Mouse (Mus musculus): ENCODE measurements around the gene Rsrc2. TPM values are rescaled to one million over a fixed set of nuclear protein-coding genes. Genes with fewer than 3 reads are reported as not detected.

Gene Rsrc2
- polyA plus RNA-seq, 1 experiment from 2014 or later, result 147 TPM

DNA sequence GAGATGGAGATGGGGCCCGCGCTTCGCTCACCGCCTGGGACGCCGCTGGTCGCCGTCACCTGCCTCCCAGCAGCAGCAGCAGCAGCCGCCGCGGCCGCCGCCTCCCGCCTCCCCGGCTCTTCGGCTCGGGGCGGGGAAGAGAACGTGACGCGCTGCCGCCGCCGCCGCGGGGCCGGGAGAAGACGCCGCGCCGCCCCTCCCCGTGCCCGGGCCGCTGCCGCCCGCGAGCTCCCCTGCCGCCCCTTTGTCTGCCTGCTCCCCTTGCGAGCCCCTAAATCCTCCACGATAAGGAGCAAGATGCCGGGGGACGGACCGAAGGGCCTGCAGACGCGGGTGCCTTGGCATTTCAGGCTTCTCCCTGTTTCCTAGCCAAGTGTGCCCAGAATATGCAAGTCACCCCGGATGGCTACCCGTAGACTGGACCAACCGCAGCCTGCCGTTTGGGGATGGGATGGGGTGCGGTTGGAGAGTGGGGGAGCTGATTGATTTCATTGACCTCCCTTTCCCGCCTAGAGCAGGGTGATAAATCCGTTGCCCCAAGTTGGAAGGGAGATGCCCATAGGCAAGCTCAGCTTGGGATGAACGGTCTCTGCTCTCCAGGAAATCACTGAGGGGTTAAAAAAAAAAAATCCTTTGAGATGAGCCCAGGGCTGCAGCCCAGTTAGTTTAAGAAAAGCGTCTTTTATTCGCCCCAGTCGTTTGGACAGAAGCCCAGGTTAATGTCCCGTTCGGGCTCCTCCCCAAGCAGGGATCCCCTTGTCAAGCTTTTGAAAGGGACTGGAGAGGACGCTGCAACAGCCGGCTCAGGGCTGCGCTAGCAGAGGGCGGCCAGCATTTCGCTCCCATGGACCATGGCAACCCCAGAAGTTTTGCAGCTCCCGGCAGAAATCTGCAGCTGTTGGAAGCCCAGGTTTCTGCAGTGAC is 64.7 kb downstream of the Rsrc2 start, which contains the start of gene Clip1:
Gene Clip1 (minus strand): TSS at position 398 of the 924 bp plus-strand sequence.
- peak within 1 kb of the TSS; percentile 99 for H3K27ac ChIP-seq
- no peaks in the 10 kb centered on the region for H3K9me3 ChIP-seq
- H3K36me3 ChIP-seq (replicated peaks), result no peaks in the 10 kb centered on the region
- peak within 1 kb of the TSS; percentile 95 for H3K4me3 ChIP-seq
- under 1% methylated on average over 64 of the region's 64 CpGs for WGBS
- no peaks in the 10 kb centered on the region for H3K27me3 ChIP-seq (replicated peaks)
- peaks cover 34% of the 10 kb centered on the region for H3K4me1 ChIP-seq
- peak within 1 kb of the TSS; percentile 72 for H3K4me2 ChIP-seq
- ATAC-seq (replicated peaks), result peak; percentile 84
- H3K9ac ChIP-seq, result peak within 1 kb of the TSS; percentile 98

DNA sequence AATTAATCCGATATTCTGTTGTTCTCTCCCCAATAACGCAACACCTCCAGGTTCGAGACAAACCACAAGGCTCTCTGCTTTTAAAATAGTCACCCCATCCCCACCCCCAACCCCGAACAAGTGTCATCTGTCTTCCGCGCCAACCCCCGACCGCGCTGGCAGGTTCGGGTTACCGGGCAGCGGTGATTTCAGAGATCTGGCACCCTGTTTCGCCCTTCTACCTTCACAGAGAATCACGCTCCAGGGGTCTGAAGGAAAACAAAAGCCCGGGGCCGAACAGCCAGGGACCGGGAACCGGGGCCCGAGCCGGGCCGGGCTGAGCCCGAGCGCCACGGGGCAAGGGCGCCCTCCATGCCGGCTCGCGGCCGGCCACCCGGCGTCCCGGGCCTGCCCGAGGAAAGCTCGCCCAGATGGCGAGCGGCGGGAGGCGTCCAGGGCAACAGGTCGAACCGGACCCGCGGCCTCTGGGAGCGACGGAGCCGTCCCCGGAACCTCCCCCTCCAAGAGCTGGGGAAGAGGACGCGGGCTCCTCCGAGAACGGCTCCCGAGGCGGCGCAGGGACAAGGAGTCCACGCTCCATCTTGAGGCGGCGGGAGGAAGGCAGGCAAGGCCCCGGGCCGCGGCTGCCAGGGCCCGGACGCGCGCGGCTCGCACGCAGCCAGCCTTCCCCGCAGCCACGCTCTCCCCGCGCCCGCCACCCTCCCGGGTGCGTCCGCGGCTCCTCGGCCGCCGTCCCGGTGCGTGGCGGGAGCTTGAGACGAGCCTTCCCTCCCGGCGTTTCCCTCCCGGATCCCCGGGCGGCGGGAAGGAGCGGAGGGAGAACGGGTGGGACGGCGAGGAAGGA is 65.6 kb downstream of the Rsrc2 start:
- no peaks in the 10 kb centered on the region for H3K36me3 ChIP-seq (replicated peaks)
- peak overlapping the region; percentile 99 for H3K27ac ChIP-seq
- H3K4me2 ChIP-seq, result peak overlapping the region; percentile 72
- peak overlapping the region; percentile 95 for H3K4me3 ChIP-seq
- ATAC-seq (replicated peaks), result peak; percentile 70
- no peaks in the 10 kb centered on the region for H3K27me3 ChIP-seq (replicated peaks)
- under 1% methylated on average over 89 of the region's 92 CpGs for WGBS
- peaks cover 38% of the 10 kb centered on the region for H3K4me1 ChIP-seq
- H3K9me3 ChIP-seq, result no peaks in the 10 kb centered on the region
- peak overlapping the region; percentile 98 for H3K9ac ChIP-seq

DNA sequence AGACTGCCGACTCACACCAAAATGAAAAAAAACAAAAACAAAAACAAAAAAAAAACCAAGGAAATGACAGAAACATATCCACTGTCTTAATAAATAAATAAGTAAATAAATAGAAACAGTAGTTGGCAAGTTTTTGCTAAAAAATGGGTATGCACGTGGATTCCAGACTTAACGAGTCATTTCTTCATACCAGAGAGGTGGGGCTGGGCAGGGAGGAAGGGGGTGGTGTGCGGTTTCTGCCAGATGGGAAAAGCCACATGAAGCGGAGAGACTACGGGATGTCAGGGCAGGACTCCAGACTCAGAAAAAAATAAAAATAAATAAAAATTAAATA is 66.2 kb downstream of the Rsrc2 start:
- ATAC-seq (replicated peaks), result peak; percentile 62
- H3K9me3 ChIP-seq, result no peaks in the 10 kb centered on the region
- peak overlapping the region; percentile 72 for H3K4me2 ChIP-seq
- H3K27ac ChIP-seq, result peak overlapping the region; percentile 99
- H3K9ac ChIP-seq, result peak overlapping the region; percentile 98
- peak overlapping the region; percentile 95 for H3K4me3 ChIP-seq
- no peaks in the 10 kb centered on the region for H3K36me3 ChIP-seq (replicated peaks)
- 4% methylated on average over 6 of the region's 6 CpGs for WGBS
- no peaks in the 10 kb centered on the region for H3K27me3 ChIP-seq (replicated peaks)
- peaks cover 38% of the 10 kb centered on the region for H3K4me1 ChIP-seq

DNA sequence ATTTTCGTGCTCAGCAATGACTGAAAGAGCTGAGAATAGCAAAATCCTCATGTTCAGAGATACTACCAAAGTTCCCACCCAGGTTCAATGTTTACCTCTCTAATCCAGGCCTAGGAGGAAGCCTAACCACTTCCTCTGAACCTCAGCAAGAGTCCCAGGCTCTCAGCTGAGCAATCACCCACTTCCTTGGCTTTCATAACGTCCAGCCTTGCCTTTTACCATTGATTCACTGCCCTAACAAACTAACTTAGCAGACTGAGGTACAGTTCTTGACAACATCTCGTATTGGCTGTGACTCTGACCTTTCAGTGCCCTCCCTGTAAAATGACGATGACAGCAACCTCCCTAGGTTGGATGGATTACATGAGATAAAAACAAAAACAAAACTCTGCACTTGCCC is 66.8 kb downstream of the Rsrc2 start:
- H3K36me3 ChIP-seq (replicated peaks), result no peaks in the 10 kb centered on the region
- no peak overlapping the region; the same call in 1 of the 2 replicates for H3K27ac ChIP-seq
- WGBS, result 48% methylated on average over 4 of the region's 4 CpGs
- H3K4me1 ChIP-seq, result peaks cover 38% of the 10 kb centered on the region
- peak overlapping the region; percentile 72 for H3K4me2 ChIP-seq
- peak overlapping the region; percentile 98 for H3K9ac ChIP-seq
- no peaks in the 10 kb centered on the region for H3K9me3 ChIP-seq
- peak overlapping the region; percentile 95 for H3K4me3 ChIP-seq
- ATAC-seq (replicated peaks), result no peak
- H3K27me3 ChIP-seq (replicated peaks), result no peaks in the 10 kb centered on the region

DNA sequence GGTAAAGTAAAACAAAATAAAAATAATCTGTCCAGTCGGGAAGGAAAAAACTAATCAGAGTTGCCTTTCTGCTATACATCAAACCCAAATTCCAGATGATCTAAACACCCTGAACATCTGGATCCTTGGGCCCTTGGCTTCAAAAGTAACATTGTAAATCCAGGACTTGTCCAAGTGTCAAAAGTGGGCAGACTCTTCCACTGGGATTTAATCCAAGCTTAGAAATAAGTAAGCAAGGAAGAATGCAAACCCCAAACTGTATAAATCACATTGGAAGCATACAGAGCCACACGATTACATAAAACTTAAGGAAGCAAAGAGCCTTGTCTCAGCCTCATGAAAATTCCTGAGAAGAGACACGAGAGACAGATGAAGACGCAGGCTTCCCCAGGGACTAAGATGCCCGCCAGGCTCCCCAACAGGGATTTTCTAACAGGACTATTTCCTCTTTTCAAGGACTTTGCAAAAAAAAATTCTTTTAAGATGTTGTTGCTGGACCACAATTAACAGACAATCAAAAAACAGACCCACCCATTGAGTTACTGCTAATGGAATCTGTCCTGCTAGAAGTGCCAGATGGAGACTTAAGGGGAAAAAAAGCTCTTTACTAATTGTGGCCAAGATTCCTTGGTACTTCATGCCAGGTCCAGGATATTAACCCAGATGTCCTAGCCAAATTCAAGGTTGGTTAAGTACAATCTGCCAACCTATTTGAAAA is 69.5 kb downstream of the Rsrc2 start:
- H3K27ac ChIP-seq, result no peak overlapping the region
- ATAC-seq (replicated peaks), result no peak
- peaks cover 32% of the 10 kb centered on the region for H3K4me1 ChIP-seq
- no peak overlapping the region for H3K4me3 ChIP-seq
- no peaks in the 10 kb centered on the region for H3K36me3 ChIP-seq (replicated peaks)
- H3K9ac ChIP-seq, result no peak overlapping the region
- no peak overlapping the region for H3K4me2 ChIP-seq
- WGBS, result 34% methylated on average over 5 of the region's 5 CpGs
- no peaks in the 10 kb centered on the region for H3K9me3 ChIP-seq
- H3K27me3 ChIP-seq (replicated peaks), result no peaks in the 10 kb centered on the region

DNA sequence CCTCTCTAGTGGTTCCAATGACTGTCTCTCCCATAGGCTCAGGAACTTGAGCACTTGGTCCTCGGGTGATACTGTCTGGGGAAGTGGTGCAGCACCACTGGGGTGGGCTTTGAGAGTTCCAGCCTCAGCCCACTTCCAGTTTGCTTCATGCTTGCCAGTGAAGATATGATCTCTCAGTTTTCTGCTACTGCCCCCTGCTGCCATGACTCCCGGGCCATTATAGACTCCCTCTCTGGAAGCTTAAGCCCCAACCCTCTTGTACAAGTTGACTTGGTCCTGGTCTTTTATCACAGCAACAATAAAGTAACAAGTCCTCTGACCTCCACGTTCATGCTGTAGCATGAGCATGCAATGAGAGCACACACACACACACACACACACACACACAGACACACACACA is 70.1 kb downstream of the Rsrc2 start:
- Histone ChIP-seq H3K36me3 (replicated peaks) (no peaks in the 10 kb centered on the region), H3K4me1 (peaks cover 32% of the 10 kb centered on the region), H3K27me3 (replicated peaks) (no peaks in the 10 kb centered on the region), H3K9me3 (no peaks in the 10 kb centered on the region), H3K4me2 (no peak overlapping the region), H3K4me3 (no peak overlapping the region), H3K9ac (no peak overlapping the region), H3K27ac (no peak overlapping the region)
- WGBS, result 78% methylated on average over 3 of the region's 3 CpGs
- no peak for ATAC-seq (replicated peaks)

Other genes starting within 250 kb of the Rsrc2 start
- gene B3gnt4, start 239.0 kb downstream of the Rsrc2 start, polyA plus RNA-seq (2015; fragmentation: Nextera tagmentation; extraction: Ambion mirVana), result 1.0 and 1.3 TPM in 2 replicates
- 110 and 115 TPM in 2 replicates for gene Diablo, start 225.2 kb downstream of the Rsrc2 start, polyA plus RNA-seq (2015; fragmentation: Nextera tagmentation; extraction: Ambion mirVana)
- gene Gm49027, start 223.9 kb downstream of the Rsrc2 start, polyA plus RNA-seq (2015; fragmentation: Nextera tagmentation; extraction: Ambion mirVana), result 1.1 and 1.5 TPM in 2 replicates
- gene Vps33a, start 176.4 kb downstream of the Rsrc2 start, polyA plus RNA-seq (2015; fragmentation: Nextera tagmentation; extraction: Ambion mirVana), result 46.4 and 47.2 TPM in 2 replicates
- gene Clip1, start 64.8 kb downstream of the Rsrc2 start, polyA plus RNA-seq (2015; fragmentation: Nextera tagmentation; extraction: Ambion mirVana), result 85.5 and 91.5 TPM in 2 replicates
- 68.0 and 69.7 TPM in 2 replicates for gene Zcchc8, start 28.3 kb downstream of the Rsrc2 start, polyA plus RNA-seq (2015; fragmentation: Nextera tagmentation; extraction: Ambion mirVana)
- 3.8 and 3.9 TPM in 2 replicates for gene Kntc1, start 302 bp upstream of the Rsrc2 start, polyA plus RNA-seq (2015; fragmentation: Nextera tagmentation; extraction: Ambion mirVana)
- gene Hcar2, start 116.1 kb upstream of the Rsrc2 start, polyA plus RNA-seq (2015; fragmentation: Nextera tagmentation; extraction: Ambion mirVana), result not detected in 2 replicates
- gene Hcar1, start 130.6 kb upstream of the Rsrc2 start, polyA plus RNA-seq (2015; fragmentation: Nextera tagmentation; extraction: Ambion mirVana), result 0.65 and 1.1 TPM in 2 replicates
- gene Denr, start 157.8 kb upstream of the Rsrc2 start, polyA plus RNA-seq (2015; fragmentation: Nextera tagmentation; extraction: Ambion mirVana), result 114 and 129 TPM in 2 replicates
- gene Gm43518, start 178.0 kb upstream of the Rsrc2 start, polyA plus RNA-seq (2015; fragmentation: Nextera tagmentation; extraction: Ambion mirVana), result 5.4 and 7.6 TPM in 2 replicates
- 4.4 and 6.7 TPM in 2 replicates for gene Ccdc62, start 181.3 kb upstream of the Rsrc2 start, polyA plus RNA-seq (2015; fragmentation: Nextera tagmentation; extraction: Ambion mirVana)
- gene Hip1r, start 224.2 kb upstream of the Rsrc2 start, polyA plus RNA-seq (2015; fragmentation: Nextera tagmentation; extraction: Ambion mirVana), result 29.8 and 30.7 TPM in 2 replicates

Measured in midbrain, embryonic 15.5 days (tissue).